Mouse (Mus musculus): ENCODE measurements around the gene Wdr90. TPM values are rescaled to one million over a fixed set of nuclear protein-coding genes. Genes with fewer than 3 reads are reported as not detected.

Wdr90 gene
- polyA plus RNA-seq, 1 experiment from 2014 or later: 14.4 TPM

DNA sequence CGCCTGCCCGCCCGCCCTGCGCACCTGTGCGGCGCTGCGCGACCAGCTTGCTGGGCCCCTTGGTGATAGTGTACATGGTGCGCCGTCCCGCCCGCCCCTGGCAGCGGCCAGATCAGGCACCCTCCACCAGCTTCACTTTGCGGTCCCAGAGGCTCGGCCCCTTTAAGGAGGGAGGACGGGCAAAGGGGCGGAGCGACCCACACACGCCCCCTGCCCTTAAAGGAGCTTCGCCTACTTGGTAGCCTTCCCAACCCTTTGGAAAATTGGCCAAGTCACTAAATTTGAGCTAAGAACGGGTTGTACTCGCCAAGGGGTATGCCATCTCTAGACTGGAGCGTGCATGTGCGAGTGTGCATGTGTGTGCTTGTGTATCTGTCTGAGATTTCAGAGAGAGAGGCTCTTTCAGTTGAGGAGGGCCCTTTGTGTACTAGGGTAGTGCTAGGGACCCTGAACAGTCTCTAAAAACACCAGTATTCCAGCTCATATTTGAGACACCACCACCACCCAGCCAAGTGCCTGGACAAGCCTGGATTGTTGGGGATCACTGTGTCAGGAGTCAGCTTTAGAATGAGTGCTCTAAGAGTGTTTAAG is 7.4 kb upstream of the Wdr90 start, which contains the start of gene Mcrip2:
Mcrip2 (minus strand) TSS at position 164 of the 591 bp plus-strand sequence.
- DNase-seq (peak; percentile 90), ATAC-seq (ENCODE audit: low FRiP score, low TSS enrichment) (peak; percentile 85)
- H3K36me3 ChIP-seq (ENCODE audit: control insufficient read depth, insufficient read depth, low read length): no peaks in the 10 kb centered on the region
- H3K4me3 ChIP-seq (replicated peaks; ENCODE audit: low read depth, low read length): peak within 1 kb of the TSS; percentile 79
- H3K27me3 ChIP-seq (ENCODE audit: control insufficient read depth, insufficient read depth, low read length): no peaks in the 10 kb centered on the region
- WGBS: 0% methylated on average over 24 of the region's 24 CpGs
- H3K4me2 ChIP-seq (ENCODE audit: low read length): peak within 1 kb of the TSS; percentile 98
- H3K9me3 ChIP-seq (ENCODE audit: control insufficient read depth, low read length): no peaks in the 10 kb centered on the region
- H3K4me1 ChIP-seq (ENCODE audit: control insufficient read depth, insufficient read depth, low read length): peaks cover 5% of the 10 kb centered on the region; the same call in 1 of the 2 replicates
- H3K27ac ChIP-seq (replicated peaks; ENCODE audit: low read depth, low read length): peak within 1 kb of the TSS; percentile 52
- H3K9ac ChIP-seq (replicated peaks; ENCODE audit: low read length): peak within 1 kb of the TSS; percentile 70

DNA sequence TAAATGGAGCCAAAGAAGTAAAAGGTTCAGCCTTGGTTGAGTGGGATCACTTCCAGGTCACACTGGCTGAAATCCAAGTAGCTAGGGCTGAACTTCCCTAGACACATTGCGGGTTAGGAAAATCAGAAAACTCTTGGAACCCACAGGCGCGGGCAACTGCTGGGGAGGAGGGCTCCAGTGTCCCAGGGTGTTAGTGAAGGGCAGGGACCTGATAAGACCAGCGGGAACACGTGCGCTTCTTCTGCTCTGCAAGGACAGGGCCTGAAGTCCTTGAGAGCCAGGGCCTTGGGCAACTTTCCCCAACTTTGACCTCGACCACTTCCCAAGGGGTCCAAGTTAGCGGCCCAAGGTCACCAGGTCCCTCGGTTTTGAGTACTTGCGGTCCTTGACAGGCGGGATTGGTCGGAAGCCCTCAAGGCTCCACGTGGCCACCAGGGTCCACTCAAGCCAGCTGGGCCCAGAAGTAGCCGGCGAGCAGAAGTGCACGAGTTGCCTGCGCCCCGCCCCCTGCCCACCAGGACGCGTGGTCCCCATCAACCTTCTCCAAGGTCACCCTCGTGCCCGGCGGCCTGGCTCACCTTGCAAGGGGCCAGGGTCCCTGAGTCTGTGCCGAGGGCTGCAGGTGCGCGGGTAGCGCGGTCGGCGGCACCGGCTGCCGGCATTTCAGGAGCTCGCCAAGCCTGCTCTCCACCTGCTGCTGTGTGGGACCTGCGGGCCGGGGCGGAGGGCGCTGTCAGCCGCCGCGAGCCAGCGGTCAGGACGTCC is 6.7 kb upstream of the Wdr90 start:
- peak; percentile 26 for DNase-seq

DNA sequence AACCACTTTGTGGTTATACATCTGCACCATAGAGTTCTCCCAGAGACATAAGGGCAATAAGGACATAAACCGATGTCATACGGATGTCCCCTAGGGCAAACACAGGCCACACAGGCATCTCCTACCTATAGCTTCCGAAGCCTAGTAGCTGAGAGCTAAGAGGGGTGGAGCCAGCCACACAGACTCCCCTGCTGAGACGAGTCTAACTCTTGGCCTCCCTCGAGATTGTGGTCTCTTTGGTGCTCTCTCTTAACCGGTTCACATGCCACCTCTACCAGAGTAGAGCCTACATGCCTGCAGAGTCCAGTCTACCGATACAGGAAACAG is 6.2 kb upstream of the Wdr90 start:
- H3K4me1 ChIP-seq (ENCODE audit: control insufficient read depth, insufficient read depth, low read length): peaks cover 5% of the 10 kb centered on the region; the same call in 1 of the 2 replicates
- WGBS: 17% methylated on average over 7 of the region's 7 CpGs
- ATAC-seq (ENCODE audit: low FRiP score, low TSS enrichment) (no peak), DNase-seq (no peak)
- H3K27me3 ChIP-seq (ENCODE audit: control insufficient read depth, insufficient read depth, low read length): no peaks in the 10 kb centered on the region
- H3K4me3 ChIP-seq (replicated peaks; ENCODE audit: low read depth, low read length): peak overlapping the region; percentile 79
- no peak overlapping the region for H3K27ac ChIP-seq (replicated peaks; ENCODE audit: low read depth, low read length)
- H3K4me2 ChIP-seq (ENCODE audit: low read length): peak overlapping the region; percentile 98
- H3K9ac ChIP-seq (replicated peaks; ENCODE audit: low read length): no peak overlapping the region
- H3K36me3 ChIP-seq (ENCODE audit: control insufficient read depth, insufficient read depth, low read length): no peaks in the 10 kb centered on the region
- no peaks in the 10 kb centered on the region for H3K9me3 ChIP-seq (ENCODE audit: control insufficient read depth, low read length)

More for the DNA sequence above, 6.7 kb upstream of the Wdr90 start:
- peaks cover 5% of the 10 kb centered on the region; the same call in 1 of the 2 replicates for H3K4me1 ChIP-seq (ENCODE audit: control insufficient read depth, insufficient read depth, low read length)
- ATAC-seq (ENCODE audit: low FRiP score, low TSS enrichment): peak; percentile 58
- H3K4me3 ChIP-seq (replicated peaks; ENCODE audit: low read depth, low read length): peak overlapping the region; percentile 79
- no peaks in the 10 kb centered on the region for H3K9me3 ChIP-seq (ENCODE audit: control insufficient read depth, low read length)
- H3K27ac ChIP-seq (replicated peaks; ENCODE audit: low read depth, low read length): peak overlapping the region; percentile 52
- peak overlapping the region; percentile 70 for H3K9ac ChIP-seq (replicated peaks; ENCODE audit: low read length)
- no peaks in the 10 kb centered on the region for H3K36me3 ChIP-seq (ENCODE audit: control insufficient read depth, insufficient read depth, low read length)
- H3K27me3 ChIP-seq (ENCODE audit: control insufficient read depth, insufficient read depth, low read length): no peaks in the 10 kb centered on the region
- 1% methylated on average over 42 of the region's 42 CpGs for WGBS
- H3K4me2 ChIP-seq (ENCODE audit: low read length): peak overlapping the region; percentile 98

DNA sequence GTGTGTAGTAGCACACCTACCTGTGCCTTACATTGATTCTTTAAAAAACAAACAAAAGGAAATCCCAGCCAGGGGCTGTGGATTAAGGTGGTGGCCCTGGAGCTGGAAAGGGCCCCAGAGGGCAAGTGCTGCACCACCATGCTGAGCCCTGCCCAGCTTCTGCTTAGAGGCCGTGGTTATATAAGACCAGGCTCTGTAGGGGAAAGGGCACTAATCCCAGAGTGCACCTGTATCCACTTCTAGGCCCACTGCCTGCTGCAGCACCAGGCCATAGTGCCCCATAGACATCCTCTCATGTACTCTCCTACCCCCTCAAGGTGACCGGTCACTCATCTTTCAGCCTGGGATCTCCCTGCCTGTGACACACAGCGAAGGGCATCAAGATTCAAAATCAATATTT is 4.9 kb upstream of the Wdr90 start:
- no peak for DNase-seq
- ATAC-seq (ENCODE audit: low FRiP score, low TSS enrichment): no peak
- Histone ChIP-seq H3K4me2 (ENCODE audit: low read length) (no peak overlapping the region), H3K36me3 (ENCODE audit: control insufficient read depth, insufficient read depth, low read length) (no peaks in the 10 kb centered on the region), H3K27ac (replicated peaks; ENCODE audit: low read depth, low read length) (no peak overlapping the region), H3K9me3 (ENCODE audit: control insufficient read depth, low read length) (no peaks in the 10 kb centered on the region), H3K27me3 (ENCODE audit: control insufficient read depth, insufficient read depth, low read length) (no peaks in the 10 kb centered on the region), H3K9ac (replicated peaks; ENCODE audit: low read length) (no peak overlapping the region), H3K4me3 (replicated peaks; ENCODE audit: low read depth, low read length) (no peak overlapping the region), H3K4me1 (ENCODE audit: control insufficient read depth, insufficient read depth, low read length) (peaks cover 10% of the 10 kb centered on the region)
- WGBS: 92% methylated on average over 3 of the region's 3 CpGs

DNA sequence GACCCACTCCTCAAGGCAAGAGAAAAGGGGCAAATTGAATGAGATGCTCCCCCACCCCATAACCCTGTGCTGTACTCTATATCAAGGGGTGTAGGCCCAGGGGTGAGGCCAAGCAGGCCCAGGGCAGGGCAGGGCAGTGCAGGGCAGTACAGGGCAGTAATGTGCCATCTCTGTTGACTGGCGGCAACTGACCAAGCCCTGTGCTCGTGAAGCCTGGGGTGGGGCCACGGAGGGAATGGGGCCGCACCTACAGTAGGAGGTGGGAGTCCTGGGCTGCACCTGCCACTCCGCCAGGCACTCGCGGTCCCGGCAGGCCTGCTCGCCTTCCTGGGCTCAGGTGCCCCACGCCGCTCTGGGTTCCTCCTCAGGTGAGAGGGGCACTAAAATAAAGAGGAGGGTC is 4.0 kb upstream of the Wdr90 start:
- ATAC-seq (ENCODE audit: low FRiP score, low TSS enrichment) (no peak), DNase-seq (no peak)
- Histone ChIP-seq H3K27me3 (ENCODE audit: control insufficient read depth, insufficient read depth, low read length) (no peaks in the 10 kb centered on the region), H3K4me1 (ENCODE audit: control insufficient read depth, insufficient read depth, low read length) (peaks cover 18% of the 10 kb centered on the region), H3K27ac (replicated peaks; ENCODE audit: low read depth, low read length) (no peak overlapping the region), H3K36me3 (ENCODE audit: control insufficient read depth, insufficient read depth, low read length) (no peaks in the 10 kb centered on the region), H3K9ac (replicated peaks; ENCODE audit: low read length) (no peak overlapping the region), H3K9me3 (ENCODE audit: control insufficient read depth, low read length) (no peaks in the 10 kb centered on the region), H3K4me3 (replicated peaks; ENCODE audit: low read depth, low read length) (no peak overlapping the region), H3K4me2 (ENCODE audit: low read length) (no peak overlapping the region)
- 94% methylated on average over 11 of the region's 11 CpGs for WGBS

DNA sequence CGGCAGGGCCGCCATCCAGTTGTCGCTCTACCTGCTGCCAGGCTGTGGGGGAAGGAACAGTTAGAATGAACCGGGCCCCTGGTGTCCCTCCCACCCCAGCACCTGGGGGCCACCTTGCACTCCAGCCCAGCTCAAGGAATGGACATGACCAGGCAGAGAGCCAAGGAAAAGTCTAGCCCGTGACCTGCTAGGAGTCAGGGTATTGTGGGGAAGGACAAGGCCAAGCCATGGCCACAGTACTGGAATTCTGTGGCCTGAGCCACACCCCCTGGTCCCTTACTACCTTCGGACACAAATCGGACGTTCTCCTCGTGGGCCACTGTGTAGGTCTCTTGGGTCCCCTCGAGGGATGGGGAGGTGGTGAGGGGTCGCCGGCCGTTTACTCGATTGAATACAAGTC is 3.0 kb upstream of the Wdr90 start:
- no peak for ATAC-seq (ENCODE audit: low FRiP score, low TSS enrichment)
- 92% methylated on average over 14 of the region's 14 CpGs for WGBS

DNA sequence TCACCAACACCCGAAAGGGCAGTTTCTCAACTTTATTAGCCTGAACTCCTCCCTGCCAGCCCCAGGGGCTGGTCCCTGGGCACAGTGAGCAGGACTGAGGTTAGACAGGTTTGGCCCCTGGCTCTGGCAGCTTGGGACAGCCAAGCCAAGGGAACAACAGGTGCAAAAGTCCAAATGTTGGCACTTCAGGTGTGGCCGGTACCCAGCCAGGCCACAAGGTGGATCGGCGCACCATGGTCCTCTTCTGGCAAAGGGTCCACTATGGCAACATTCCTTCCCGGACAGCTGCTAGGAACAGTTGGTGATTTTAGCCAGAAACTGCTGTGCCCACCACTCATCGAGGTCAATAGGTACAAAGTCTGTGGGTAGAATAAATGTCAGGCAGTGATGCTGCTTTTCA is 2.4 kb upstream of the Wdr90 start:
- DNase-seq (no peak), ATAC-seq (ENCODE audit: low FRiP score, low TSS enrichment) (no peak)
- no peaks in the 10 kb centered on the region for H3K27me3 ChIP-seq (ENCODE audit: control insufficient read depth, insufficient read depth, low read length)
- 94% methylated on average over 6 of the region's 6 CpGs for WGBS
- H3K9ac ChIP-seq (replicated peaks; ENCODE audit: low read length): no peak overlapping the region
- no peak overlapping the region for H3K4me3 ChIP-seq (replicated peaks; ENCODE audit: low read depth, low read length)
- no peak overlapping the region for H3K27ac ChIP-seq (replicated peaks; ENCODE audit: low read depth, low read length)
- no peaks in the 10 kb centered on the region for H3K9me3 ChIP-seq (ENCODE audit: control insufficient read depth, low read length)
- H3K36me3 ChIP-seq (ENCODE audit: control insufficient read depth, insufficient read depth, low read length): no peaks in the 10 kb centered on the region
- peaks cover 18% of the 10 kb centered on the region for H3K4me1 ChIP-seq (ENCODE audit: control insufficient read depth, insufficient read depth, low read length)
- H3K4me2 ChIP-seq (ENCODE audit: low read length): no peak overlapping the region

More for the DNA sequence above, 3.0 kb upstream of the Wdr90 start:
- H3K36me3 ChIP-seq (ENCODE audit: control insufficient read depth, insufficient read depth, low read length): no peaks in the 10 kb centered on the region
- no peak overlapping the region for H3K4me3 ChIP-seq (replicated peaks; ENCODE audit: low read depth, low read length)
- H3K27me3 ChIP-seq (ENCODE audit: control insufficient read depth, insufficient read depth, low read length): no peaks in the 10 kb centered on the region
- H3K4me1 ChIP-seq (ENCODE audit: control insufficient read depth, insufficient read depth, low read length): peaks cover 18% of the 10 kb centered on the region
- H3K9me3 ChIP-seq (ENCODE audit: control insufficient read depth, low read length): no peaks in the 10 kb centered on the region
- no peak overlapping the region for H3K9ac ChIP-seq (replicated peaks; ENCODE audit: low read length)
- H3K27ac ChIP-seq (replicated peaks; ENCODE audit: low read depth, low read length): no peak overlapping the region
- H3K4me2 ChIP-seq (ENCODE audit: low read length): no peak overlapping the region
- DNase-seq: no peak

DNA sequence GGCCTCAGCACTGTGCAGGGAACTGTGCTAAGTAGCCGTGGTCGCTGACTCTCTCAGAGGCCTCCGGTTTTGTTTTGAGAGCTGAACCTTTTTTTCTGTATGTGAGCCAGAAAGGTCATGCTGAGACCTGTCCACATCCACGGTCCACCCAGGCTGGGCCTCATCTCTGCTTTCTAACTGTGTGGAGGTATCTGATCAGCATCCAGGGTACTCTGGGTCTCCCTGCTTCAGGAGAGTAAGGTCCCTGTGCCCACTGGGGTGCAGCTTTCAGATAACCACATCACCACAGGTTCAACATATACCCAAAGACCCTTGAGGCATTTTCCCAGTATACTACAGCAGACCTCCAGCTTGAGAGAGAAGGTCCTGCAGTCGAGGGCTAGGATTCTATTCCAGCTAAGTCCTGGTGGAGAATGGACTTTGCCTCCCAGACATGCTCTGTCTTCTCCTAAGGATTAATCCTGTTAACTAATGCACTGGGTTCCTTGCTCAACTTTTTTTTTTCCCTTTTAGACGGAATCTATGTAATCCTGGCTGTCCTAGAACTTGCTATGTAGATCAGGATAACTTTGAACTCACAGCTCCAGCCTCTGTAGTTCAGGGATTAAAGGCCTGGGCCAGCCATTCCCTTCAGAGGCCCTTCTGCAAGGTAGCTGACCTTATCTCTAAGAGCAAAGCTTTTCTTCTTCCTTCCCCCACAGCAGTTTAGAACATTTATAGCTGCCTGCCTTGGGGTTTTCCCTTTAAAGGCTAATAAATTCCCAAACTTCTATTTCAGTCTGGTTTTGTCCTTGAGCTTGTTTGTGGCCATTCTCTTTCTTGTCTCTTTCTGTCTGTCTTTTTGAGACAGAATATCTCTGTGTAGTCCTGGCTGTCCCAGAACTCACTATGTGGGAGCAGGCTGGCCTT is 657 bp upstream of the Wdr90 start:
- H3K4me3 ChIP-seq (replicated peaks; ENCODE audit: low read depth, low read length): peak overlapping the region; percentile 63
- WGBS: 10% methylated on average over 6 of the region's 6 CpGs
- H3K4me2 ChIP-seq (ENCODE audit: low read length): peak overlapping the region; percentile 86
- peak overlapping the region; percentile 83 for H3K9ac ChIP-seq (replicated peaks; ENCODE audit: low read length)
- DNase-seq: no peak
- ATAC-seq (ENCODE audit: low FRiP score, low TSS enrichment): peak; percentile 28
- peak overlapping the region; percentile 85 for H3K27ac ChIP-seq (replicated peaks; ENCODE audit: low read depth, low read length)
- no peaks in the 10 kb centered on the region for H3K9me3 ChIP-seq (ENCODE audit: control insufficient read depth, low read length)
- peaks cover 13% of the 10 kb centered on the region for H3K4me1 ChIP-seq (ENCODE audit: control insufficient read depth, insufficient read depth, low read length)
- no peaks in the 10 kb centered on the region for H3K36me3 ChIP-seq (ENCODE audit: control insufficient read depth, insufficient read depth, low read length)
- H3K27me3 ChIP-seq (ENCODE audit: control insufficient read depth, insufficient read depth, low read length): no peaks in the 10 kb centered on the region

Measured in midbrain, embryonic 14.5 days (tissue).